ENCODE assay signal across 16 mouse cellular contexts in the genomic region with DNA sequence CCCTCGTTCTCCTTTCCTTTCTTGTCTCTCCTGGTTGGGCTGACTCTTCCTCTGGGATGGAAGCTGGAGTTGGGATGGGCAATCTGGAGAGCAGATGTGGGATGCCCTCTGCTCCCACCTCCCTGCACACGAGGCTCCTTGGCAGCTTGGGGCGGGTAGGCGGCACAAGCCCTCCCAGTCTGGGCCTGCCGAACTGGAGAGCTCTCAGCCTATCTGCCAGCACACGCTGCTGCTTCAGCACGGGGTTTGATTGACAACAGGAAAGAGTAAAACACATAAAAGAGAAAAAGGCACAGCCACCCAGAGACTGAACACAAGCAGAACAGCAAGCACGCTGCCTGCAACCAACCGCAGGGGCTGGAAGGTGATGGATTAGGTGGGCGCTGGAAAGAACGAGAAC.
A peak's percentile ranks its signal among the peaks of the same experiment; 100 is the strongest.
DNase-seq lines count a peak whose midpoint lies in the region; ATAC-seq lines count a peak whose summit lies in the region.
"Had no signal": no experiment of that assay in that cellular context is flagged by ENCODE, and none has a peak within 500 bp of the region (broad histone marks: within the 10 kb centered on the region; RNA-seq: fewer than 3 reads in every experiment).

No protein-coding gene starts in this region.

- no peak for DNase-seq in hindbrain, embryonic 14.5 days (ENCODE audit: low spot score)
- DNase-seq in hindbrain, embryonic 11.5 days (ENCODE audit: low spot score) = no peak
- DNase-seq in brain, adult 2 months (ENCODE audit: low read depth, low spot score) = peak; percentile 29
- DNase-seq in thymus, postnatal 14 days = peak; percentile 44
- DNase-seq in lung, postnatal 10 days = no peak
- DNase-seq in liver, embryonic 11.5 days (ENCODE audit: low spot score) = no peak
- DNase-seq: cerebellum, adult 18-20 months; gastrocnemius, postnatal 25 days; heart, postnatal 36 days; kidney, adult 11 months; kidney, postnatal 14 days; liver; lung, embryonic 14.5 days had no signal

- H3K9me3 ChIP-seq in hindbrain, embryonic 14.5 days (ENCODE audit: control insufficient read depth, low read length) = no peaks in the 10 kb centered on the region
- H3K9me3 ChIP-seq in hindbrain, embryonic 11.5 days (ENCODE audit: control insufficient read depth, low read length) = no peaks in the 10 kb centered on the region
- no peaks in the 10 kb centered on the region for H3K9me3 ChIP-seq in forebrain, embryonic 16.5 days (ENCODE audit: control insufficient read depth, low read length)
- H3K9me3 ChIP-seq in liver, embryonic 11.5 days (ENCODE audit: control insufficient read depth, low read length) = no peaks in the 10 kb centered on the region

- H3K36me3 ChIP-seq in hindbrain, embryonic 14.5 days (replicated peaks; ENCODE audit: control insufficient read depth, insufficient read depth) = no peaks in the 10 kb centered on the region
- no peaks in the 10 kb centered on the region for H3K36me3 ChIP-seq in hindbrain, embryonic 11.5 days (ENCODE audit: control insufficient read depth, insufficient read depth, low read length)
- H3K36me3 ChIP-seq in forebrain, embryonic 16.5 days (ENCODE audit: control insufficient read depth, insufficient read depth) = no peaks in the 10 kb centered on the region
- no peaks in the 10 kb centered on the region for H3K36me3 ChIP-seq in liver, embryonic 11.5 days (ENCODE audit: control insufficient read depth, insufficient read depth, low read length)

- no peak overlapping the region for H3K4me3 ChIP-seq in hindbrain, embryonic 14.5 days (replicated peaks; ENCODE audit: low read length)
- H3K4me3 ChIP-seq in hindbrain, embryonic 11.5 days (ENCODE audit: low read depth, low read length) = no peak overlapping the region
- H3K4me3 ChIP-seq in forebrain, embryonic 16.5 days (replicated peaks; ENCODE audit: low read length) = no peak overlapping the region
- H3K4me3 ChIP-seq in liver, embryonic 11.5 days (ENCODE audit: low read depth, low read length) = no peak overlapping the region

- no peak overlapping the region for H3K27ac ChIP-seq in hindbrain, embryonic 14.5 days
- no peak overlapping the region for H3K27ac ChIP-seq in hindbrain, embryonic 11.5 days (ENCODE audit: low read depth, low read length)
- no peak overlapping the region for H3K27ac ChIP-seq in forebrain, embryonic 16.5 days (ENCODE audit: low read length)
- no peak overlapping the region for H3K27ac ChIP-seq in liver, embryonic 11.5 days (ENCODE audit: low read depth, low read length)
- H3K27ac ChIP-seq: stomach, postnatal 0 days had no signal

- H3K4me2 ChIP-seq in hindbrain, embryonic 14.5 days (replicated peaks) = no peak overlapping the region
- H3K4me2 ChIP-seq in hindbrain, embryonic 11.5 days (replicated peaks; ENCODE audit: low read depth, low read length) = no peak overlapping the region
- no peak overlapping the region for H3K4me2 ChIP-seq in forebrain, embryonic 16.5 days (ENCODE audit: low read length)
- no peak overlapping the region for H3K4me2 ChIP-seq in liver, embryonic 11.5 days
- H3K4me2 ChIP-seq: heart, embryonic 11.5 days; lung, embryonic 14.5 days had no signal

- H3K27me3 ChIP-seq in hindbrain, embryonic 14.5 days (ENCODE audit: control insufficient read depth, insufficient read depth, low read length) = peaks cover 37% of the 10 kb centered on the region
- H3K27me3 ChIP-seq in hindbrain, embryonic 11.5 days (ENCODE audit: control insufficient read depth, insufficient read depth, low read length) = peaks cover 8% of the 10 kb centered on the region
- no peaks in the 10 kb centered on the region for H3K27me3 ChIP-seq in forebrain, embryonic 16.5 days (replicated peaks; ENCODE audit: control insufficient read depth, insufficient read depth, low read length)
- H3K27me3 ChIP-seq in liver, embryonic 11.5 days (replicated peaks; ENCODE audit: control insufficient read depth, insufficient read depth, low read length) = peaks cover 46% of the 10 kb centered on the region

- no peaks in the 10 kb centered on the region for H3K4me1 ChIP-seq in hindbrain, embryonic 14.5 days (replicated peaks; ENCODE audit: control insufficient read depth, insufficient read depth, low read length)
- no peaks in the 10 kb centered on the region for H3K4me1 ChIP-seq in hindbrain, embryonic 11.5 days (replicated peaks; ENCODE audit: control insufficient read depth, insufficient read depth, low read length)
- H3K4me1 ChIP-seq in forebrain, embryonic 16.5 days (replicated peaks; ENCODE audit: control insufficient read depth, insufficient read depth, low read length) = peaks cover 11% of the 10 kb centered on the region; the same call in 1 of the 2 replicates
- H3K4me1 ChIP-seq in liver, embryonic 11.5 days (replicated peaks; ENCODE audit: control insufficient read depth, insufficient read depth, low read length) = peaks cover 2% of the 10 kb centered on the region; the same call in 1 of the 2 replicates

- no peak overlapping the region for H3K9ac ChIP-seq in hindbrain, embryonic 14.5 days
- no peak overlapping the region for H3K9ac ChIP-seq in hindbrain, embryonic 11.5 days (ENCODE audit: low read depth, low read length)
- no peak overlapping the region for H3K9ac ChIP-seq in forebrain, embryonic 16.5 days (replicated peaks; ENCODE audit: low read depth, low read length)
- H3K9ac ChIP-seq in liver, embryonic 11.5 days (ENCODE audit: low read depth, low read length) = no peak overlapping the region
- H3K9ac ChIP-seq: lung, embryonic 14.5 days had no signal

- WGBS in hindbrain, embryonic 14.5 days = 33% methylated on average over 11 of the region's 11 CpGs
- WGBS in hindbrain, embryonic 11.5 days = 43% methylated on average over 11 of the region's 11 CpGs
- 33% methylated on average over 11 of the region's 11 CpGs for WGBS in forebrain, embryonic 16.5 days
- 38% methylated on average over 10 of the region's 11 CpGs for WGBS in liver, embryonic 11.5 days

- ATAC-seq in hindbrain, embryonic 14.5 days (ENCODE audit: low FRiP score) = 0 out of 2 replicates have a peak, but pooled peaks have one; percentile 18
- no peak for ATAC-seq in hindbrain, embryonic 11.5 days (ENCODE audit: low FRiP score)
- peak; percentile 57 for ATAC-seq in forebrain, embryonic 16.5 days
- no peak for ATAC-seq in liver, embryonic 11.5 days (replicated peaks; ENCODE audit: low FRiP score)

Comparison
In these comparisons a context has a peak if more than half of its experiments do, and no peak if none do; other contexts are left out.
1. ATAC-seq: peak in hindbrain, embryonic 14.5 days (single experiment) and forebrain, embryonic 16.5 days (single experiment); none in hindbrain, embryonic 11.5 days (single experiment) and liver, embryonic 11.5 days (single experiment).
2. DNase-seq: peak in brain, adult 2 months (single experiment) and thymus, postnatal 14 days (single experiment); none in hindbrain, embryonic 14.5 days (single experiment), hindbrain, embryonic 11.5 days (single experiment), lung, postnatal 10 days (single experiment) and liver, embryonic 11.5 days (single experiment).